Comparison of ENCODE assay signal across 23 mouse cellular contexts in the genomic region with DNA sequence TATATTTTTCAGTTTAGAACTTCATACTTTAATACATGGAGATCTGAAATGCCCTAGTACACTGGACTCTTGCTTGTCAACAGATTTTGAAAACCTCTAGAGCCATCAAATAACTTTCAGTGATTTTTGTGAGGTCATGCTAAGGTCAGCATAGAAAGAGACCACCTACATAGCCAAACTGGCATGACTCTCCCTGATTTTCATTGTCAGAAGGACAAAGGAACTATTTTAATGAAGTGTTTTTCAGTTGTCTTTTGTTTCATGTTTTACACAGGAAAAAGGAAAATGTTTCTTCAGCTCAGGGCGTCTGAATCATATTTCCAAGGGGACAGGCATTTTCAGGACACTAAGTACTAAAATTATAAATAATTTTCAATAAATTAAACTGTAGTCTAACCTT.
DNase-seq lines count a peak whose midpoint lies in the region; ATAC-seq and TF ChIP-seq lines count a peak whose summit lies in the region.
"Had no signal": no experiment of that assay in that cellular context is flagged by ENCODE, and none has a peak within 500 bp of the region (broad histone marks: within the 10 kb centered on the region; RNA-seq: fewer than 3 reads in every experiment).

No protein-coding gene starts in this region.

- no peak for TF ChIP-seq POLR2A in kidney, adult 2 months (IDR thresholded peaks at IDR 0.05; ENCODE audit: low read depth, low read length)

- TF ChIP-seq CTCF in gastrocnemius, adult 2 months (IDR thresholded peaks at IDR 0.05) = no peak
- TF ChIP-seq CTCF in kidney, adult 2 months (conservative IDR thresholded peaks at IDR 0.05; ENCODE audit: insufficient read depth, insufficient read length, low read depth, low read length) = no peak

- no peaks in the 10 kb centered on the region for H3K27me3 ChIP-seq in kidney, adult 2 months (replicated peaks; ENCODE audit: control insufficient read depth, insufficient read depth, low read length)
- no peaks in the 10 kb centered on the region for H3K27me3 ChIP-seq in kidney, embryonic 15.5 days
- H3K27me3 ChIP-seq: embryonic facial prominence, embryonic 12.5 days; embryonic facial prominence, embryonic 15.5 days; heart, embryonic 13.5 days; hindbrain, embryonic 12.5 days; hindbrain, embryonic 15.5 days; Patski had no signal

- intact Hi-C loops in gastrocnemius, adult 2 months (cut with DNase I) = no loop called here

- no peaks in the 10 kb centered on the region for H3K4me1 ChIP-seq in kidney, adult 2 months (ENCODE audit: control insufficient read depth, insufficient read depth, low read length)
- no peaks in the 10 kb centered on the region for H3K4me1 ChIP-seq in kidney, embryonic 15.5 days
- H3K4me1 ChIP-seq: embryonic facial prominence, embryonic 15.5 days; heart, embryonic 10.5 days; hindbrain, embryonic 12.5 days; hindbrain, embryonic 15.5 days had no signal

- H3K9me3 ChIP-seq in kidney, embryonic 15.5 days (replicated peaks) = no peaks in the 10 kb centered on the region
- H3K9me3 ChIP-seq: embryonic facial prominence, embryonic 12.5 days; embryonic facial prominence, embryonic 15.5 days; heart, embryonic 10.5 days; heart, embryonic 13.5 days; hindbrain, embryonic 12.5 days; hindbrain, embryonic 15.5 days had no signal

- no peak overlapping the region for H3K4me2 ChIP-seq in kidney, embryonic 15.5 days
- H3K4me2 ChIP-seq: embryonic facial prominence, embryonic 12.5 days; embryonic facial prominence, embryonic 15.5 days; heart, embryonic 13.5 days; hindbrain, embryonic 12.5 days; hindbrain, embryonic 15.5 days had no signal

- no peak for DNase-seq in gastrocnemius, adult 2 months
- DNase-seq in gastrocnemius, adult 8-10 months (ENCODE audit: low spot score in 2 of 2) = no peak
- peak; percentile 18 for DNase-seq in kidney, adult 2 months
- peak; percentile 30 for DNase-seq in Muller cell, postnatal 12 days (ENCODE audit: inconsistent ontology term)
- peak; percentile 68 for DNase-seq in retina, postnatal 1 day
- no peak for DNase-seq in layer of hippocampus, postnatal 36 days
- DNase-seq: adrenal gland, postnatal 10 days; adrenal gland, postnatal 36 days; cerebellum, adult 18-20 months; cerebellum, adult 9-10 months; cerebellum, postnatal 14 days; forebrain, postnatal 0 days; gastrocnemius, postnatal 10 days; gastrocnemius, postnatal 36 days had no signal

- no peak overlapping the region for H3K4me3 ChIP-seq in gastrocnemius, adult 2 months
- no peak overlapping the region for H3K4me3 ChIP-seq in kidney, adult 2 months (ENCODE audit: insufficient read depth, low read depth, low read length)
- no peak overlapping the region for H3K4me3 ChIP-seq in kidney, embryonic 15.5 days (replicated peaks)
- H3K4me3 ChIP-seq: embryonic facial prominence, embryonic 12.5 days; embryonic facial prominence, embryonic 15.5 days; heart, embryonic 10.5 days; heart, embryonic 13.5 days; hindbrain, embryonic 12.5 days; hindbrain, embryonic 15.5 days had no signal

- whole genome bisulfite sequencing in kidney, adult 2 months = 59% methylated on average over 1 of the region's 1 CpGs
- 62% methylated on average over 1 of the region's 1 CpGs for WGBS in kidney, embryonic 15.5 days

- ATAC-seq in kidney, embryonic 15.5 days (replicated peaks; ENCODE audit: low FRiP score) = no peak
- ATAC-seq: forebrain, embryonic 14.5 days; forebrain, postnatal 0 days; Patski had no signal

- H3K27ac ChIP-seq in gastrocnemius, adult 2 months = peak overlapping the region; percentile 51
- H3K27ac ChIP-seq in kidney, adult 2 months (ENCODE audit: insufficient read depth, low read depth, low read length) = no peak overlapping the region
- no peak overlapping the region for H3K27ac ChIP-seq in kidney, embryonic 15.5 days
- H3K27ac ChIP-seq: embryonic facial prominence, embryonic 12.5 days; embryonic facial prominence, embryonic 15.5 days; heart, embryonic 10.5 days; heart, embryonic 13.5 days; hindbrain, embryonic 12.5 days; hindbrain, embryonic 15.5 days had no signal

- H3K36me3 ChIP-seq in kidney, adult 2 months (ENCODE audit: control insufficient read depth, insufficient read depth, low read length) = no peaks in the 10 kb centered on the region
- H3K36me3 ChIP-seq in kidney, embryonic 15.5 days = no peaks in the 10 kb centered on the region
- H3K36me3 ChIP-seq: embryonic facial prominence, embryonic 12.5 days; embryonic facial prominence, embryonic 15.5 days; heart, embryonic 10.5 days; heart, embryonic 13.5 days; hindbrain, embryonic 12.5 days; hindbrain, embryonic 15.5 days had no signal

- H3K9ac ChIP-seq in kidney, embryonic 15.5 days = no peak overlapping the region
- H3K9ac ChIP-seq: embryonic facial prominence, embryonic 12.5 days; embryonic facial prominence, embryonic 15.5 days; forebrain, postnatal 0 days; heart, embryonic 13.5 days; hindbrain, embryonic 12.5 days; hindbrain, embryonic 15.5 days had no signal

Comparison
In these comparisons a context has a peak if more than half of its experiments do, and no peak if none do; other contexts are left out.
1. DNase-seq: peak in kidney, adult 2 months (single experiment), Muller cell, postnatal 12 days (single experiment) and retina, postnatal 1 day (single experiment); none in gastrocnemius, adult 2 months (single experiment), gastrocnemius, adult 8-10 months (0 of 2) and layer of hippocampus, postnatal 36 days (0 of 2).